Mouse (Mus musculus) neural tube, embryonic 10.5 days (tissue): ENCODE data around the gene Car10.
A peak's percentile ranks its signal among the peaks of the same experiment; 100 is the strongest.
"Not testable (repeated sequence)": the region's sequence is repeated elsewhere in the genome, so short reads cannot be mapped to it uniquely, and the experiment has no call there.

Experiments
- DNase-seq: peaks from one replicate; pipeline ENCODE4 v3.0.0-alpha.2; 2017; ENCODE audit warnings: low spot score; ENCODE audit errors: extremely low spot score

The Car10 gene

GRCm38 (mm10) chr11:93373697-93374354, 276.0 kb downstream of the Car10 start:
- no peak for DNase-seq

GRCm38 (mm10) chr11:93391159-93391558, 293.3 kb downstream of the Car10 start:
- no peak for DNase-seq

- not testable (repeated sequence) for DNase-seq
These were observed 295.5 kb downstream of the Car10 start for GRCm38 (mm10) chr11:93393371-93393770.

- no peak for DNase-seq
These were observed 298.5 kb downstream of the Car10 start for GRCm38 (mm10) chr11:93396356-93396755.

- DNase-seq = not testable (repeated sequence)
These were observed 303.3 kb downstream of the Car10 start for GRCm38 (mm10) chr11:93401167-93401566.

GRCm38 (mm10) chr11:93407981-93408380, 310.2 kb downstream of the Car10 start:
- DNase-seq = no peak

- no peak for DNase-seq
These were observed 333.7 kb downstream of the Car10 start for GRCm38 (mm10) chr11:93431482-93431881.

GRCm38 (mm10) chr11:93434997-93435915, 337.4 kb downstream of the Car10 start:
- DNase-seq = no peak

GRCm38 (mm10) chr11:93436892-93437291, 339.1 kb downstream of the Car10 start:
- no peak for DNase-seq

- no peak for DNase-seq
These were observed 342.6 kb downstream of the Car10 start for GRCm38 (mm10) chr11:93440466-93440865.

- no peak for DNase-seq
These were observed 345.9 kb downstream of the Car10 start for GRCm38 (mm10) chr11:93443777-93444176.

- no peak for DNase-seq
These were observed 346.9 kb downstream of the Car10 start for GRCm38 (mm10) chr11:93444741-93445140.

GRCm38 (mm10) chr11:93447566-93447965, 349.7 kb downstream of the Car10 start:
- no peak for DNase-seq

- DNase-seq = no peak
These were observed 350.7 kb downstream of the Car10 start for GRCm38 (mm10) chr11:93448290-93449256.

GRCm38 (mm10) chr11:93450535-93450934, 352.7 kb downstream of the Car10 start:
- no peak for DNase-seq

GRCm38 (mm10) chr11:93466221-93466620, 368.4 kb downstream of the Car10 start:
- no peak for DNase-seq

- no peak for DNase-seq
These were observed 369.9 kb downstream of the Car10 start for GRCm38 (mm10) chr11:93467711-93468110.

GRCm38 (mm10) chr11:93470771-93471170, 372.9 kb downstream of the Car10 start:
- no peak for DNase-seq

GRCm38 (mm10) chr11:93471573-93472179, 373.8 kb downstream of the Car10 start:
- DNase-seq = peak; percentile 65

GRCm38 (mm10) chr11:93484661-93485060, 386.8 kb downstream of the Car10 start:
- no peak for DNase-seq

GRCm38 (mm10) chr11:93487021-93487420, 389.2 kb downstream of the Car10 start:
- no peak for DNase-seq
